Mouse (Mus musculus) urinary bladder, postnatal 14 days (tissue): Measurements from ENCODE around the gene Plcb3.
"Not testable (repeated sequence)": the region's sequence is repeated elsewhere in the genome, so short reads cannot be mapped to it uniquely, and the experiment has no call there.

ENCODE experiments used
- DNase-seq: peaks from one replicate; pipeline ENCODE4 v3.0.0; 2021; ENCODE audit warnings: low spot score

The Plcb3 gene

GRCm38 (mm10) chr19:6919876-6920740 lies 56.2 kb downstream of the Plcb3 start:
- no peak for DNase-seq

- DNase-seq = no peak
Observed at GRCm38 (mm10) chr19:6919431-6919830, 56.8 kb downstream of the Plcb3 start.

GRCm38 (mm10) chr19:6918321-6918720 lies 57.9 kb downstream of the Plcb3 start:
- DNase-seq = no peak

DNA sequence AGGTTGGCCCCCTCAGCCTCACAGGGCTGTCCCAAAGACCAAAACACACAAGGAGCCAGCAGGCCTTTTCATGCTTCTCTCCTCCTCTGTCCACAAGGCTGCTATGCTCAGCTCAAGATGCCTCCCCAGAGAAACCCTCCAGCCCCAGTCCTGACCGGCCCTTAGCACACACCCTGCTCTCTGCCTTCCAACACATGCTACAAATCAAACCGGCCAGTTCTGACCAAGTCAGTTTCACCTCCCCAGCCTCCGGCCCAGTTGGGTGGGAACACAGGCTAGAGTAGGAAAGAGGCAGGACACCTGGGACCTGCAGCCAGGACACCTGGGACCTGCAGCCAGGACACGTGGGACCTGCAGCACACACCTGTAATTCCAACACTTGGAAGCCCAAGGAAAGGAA lies 59.8 kb downstream of the Plcb3 start:
- no peak for DNase-seq

- no peak for DNase-seq
Observed at GRCm38 (mm10) chr19:6915276-6915675, 61.0 kb downstream of the Plcb3 start.

DNA sequence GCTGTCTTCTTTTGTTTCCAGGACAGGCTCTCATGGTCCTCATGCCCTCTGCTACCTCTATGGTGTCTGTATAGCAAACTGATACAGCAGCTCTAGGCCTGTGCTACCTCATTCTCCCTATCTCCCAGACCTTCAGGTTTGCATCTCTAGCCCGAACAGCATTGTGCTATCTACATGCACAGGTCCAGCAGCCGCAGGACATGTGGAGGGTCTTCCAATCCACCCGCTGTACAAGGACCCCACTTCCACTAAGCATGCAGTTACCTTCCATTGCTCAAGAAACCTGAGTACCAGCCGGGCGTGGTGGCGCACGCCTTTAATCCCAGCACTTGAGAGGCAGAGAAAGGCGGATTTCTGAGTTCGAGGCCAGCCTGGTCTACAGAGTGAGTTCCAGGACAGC lies 61.7 kb downstream of the Plcb3 start:
- DNase-seq = no peak

DNA sequence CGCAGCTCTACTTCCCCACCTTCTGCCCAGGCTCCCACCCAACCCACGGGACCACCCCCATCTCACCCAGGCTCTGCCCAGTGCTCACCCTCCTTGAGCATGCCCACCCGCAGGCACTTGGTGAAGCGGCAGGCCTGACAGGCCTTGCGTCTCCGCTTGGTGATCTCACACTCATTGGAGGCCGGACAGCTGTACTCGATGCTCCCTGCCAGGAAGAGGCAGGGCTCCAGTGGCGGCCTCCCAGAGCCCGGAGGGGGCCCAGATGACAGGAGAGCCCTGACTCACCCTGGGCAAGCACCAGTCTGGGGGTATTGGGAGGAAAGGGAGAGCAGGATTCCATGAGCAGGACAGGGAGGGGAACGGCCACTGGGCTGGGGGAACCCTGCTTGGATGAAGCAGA lies 62.3 kb downstream of the Plcb3 start:
- DNase-seq = no peak

DNA sequence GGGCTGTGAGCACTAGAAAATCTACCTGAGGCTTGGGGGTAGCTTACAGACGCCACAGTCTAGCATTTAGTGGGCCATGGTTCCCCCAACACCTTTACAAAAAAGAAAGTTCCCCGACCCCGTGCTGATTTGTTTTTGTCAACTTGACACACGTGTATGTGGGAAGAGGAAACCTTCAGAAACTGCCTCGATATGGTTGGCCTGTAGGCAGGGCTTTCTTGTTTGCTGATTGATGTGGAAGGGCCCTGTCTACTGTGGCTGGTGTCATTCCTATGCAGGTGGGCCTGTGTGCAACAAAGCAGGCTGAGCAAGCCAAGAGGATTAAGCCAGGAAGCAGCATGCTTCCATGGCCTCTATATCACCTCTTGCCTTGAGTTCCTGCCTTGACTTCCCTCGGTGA lies 63.2 kb downstream of the Plcb3 start:
- no peak for DNase-seq

DNA sequence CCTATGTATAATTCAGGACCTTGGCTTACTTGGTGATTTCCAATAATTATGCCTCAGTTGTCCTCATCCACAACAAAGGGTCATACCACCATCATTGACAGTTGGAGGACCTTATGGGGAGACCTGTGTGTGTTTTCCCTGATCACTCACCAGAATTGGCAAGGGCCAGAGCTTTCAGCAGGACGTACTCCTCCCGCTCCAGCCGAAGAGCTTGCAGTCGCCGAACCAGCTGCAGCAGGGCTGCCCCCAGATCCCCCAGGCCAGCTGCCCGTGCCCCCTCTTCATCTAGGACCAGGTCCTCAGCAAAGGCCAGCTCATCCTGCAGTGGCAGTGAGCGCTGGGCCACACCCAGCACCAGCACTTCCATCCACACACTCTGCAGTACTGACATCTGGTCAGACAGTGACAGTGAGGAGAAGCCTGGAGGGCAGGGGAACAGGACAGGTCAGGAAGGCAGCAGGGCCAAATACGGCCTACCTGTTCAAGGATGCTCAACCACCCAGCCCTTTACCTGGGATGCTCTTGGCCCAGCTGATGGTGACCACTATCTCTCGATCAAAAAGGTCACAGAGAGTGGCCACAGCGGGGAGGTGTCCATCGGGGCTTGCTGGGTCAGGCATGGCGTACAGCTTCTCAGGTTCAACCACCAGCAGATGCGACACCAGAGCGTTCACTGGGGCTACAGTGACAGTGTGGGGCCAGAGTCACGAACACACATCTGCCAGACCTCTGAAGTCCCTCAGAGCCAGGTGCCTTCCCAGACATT lies 63.9 kb downstream of the Plcb3 start:
- DNase-seq = no peak

- DNase-seq = no peak
Observed at GRCm38 (mm10) chr19:6911101-6912074, 64.9 kb downstream of the Plcb3 start.

GRCm38 (mm10) chr19:6910306-6910705 lies 66.0 kb downstream of the Plcb3 start:
- not testable (repeated sequence) for DNase-seq

DNA sequence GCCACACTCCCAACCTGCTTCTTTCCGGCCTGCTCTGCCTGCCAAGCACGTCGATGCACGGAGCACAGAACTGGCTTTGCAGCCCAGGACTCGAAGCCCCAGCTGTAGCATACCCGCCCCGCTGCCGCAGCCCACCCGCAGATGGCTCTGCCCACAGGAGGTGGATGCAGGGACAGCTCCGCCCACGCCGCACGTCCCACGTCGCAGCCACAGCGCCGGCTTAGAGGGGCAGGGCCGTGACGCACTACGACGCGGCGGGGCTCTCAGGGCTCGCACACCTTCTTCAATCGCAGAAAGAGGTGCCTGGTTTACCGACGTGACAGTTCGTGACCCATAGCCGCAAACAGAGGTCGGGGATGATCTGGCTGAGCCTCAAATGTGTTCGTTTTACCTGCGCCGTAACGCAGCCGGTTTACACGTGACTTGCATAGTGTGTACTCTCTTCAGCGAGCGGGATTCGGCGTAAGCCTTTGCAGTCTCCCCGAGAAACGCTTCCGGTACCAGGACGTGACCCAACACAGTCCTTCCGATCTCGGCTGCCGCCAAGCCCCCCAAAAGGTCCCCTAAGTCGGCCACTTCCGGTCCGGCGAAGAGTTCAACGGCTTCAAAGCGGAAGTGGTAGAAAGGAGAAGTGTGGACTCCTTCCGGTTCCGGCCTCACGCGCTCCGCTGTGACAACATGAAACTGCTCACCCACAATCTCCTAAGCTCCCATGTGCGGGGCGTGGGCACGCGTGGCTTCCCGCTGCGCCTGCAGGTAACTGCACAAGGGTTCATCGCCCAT lies 66.6 kb downstream of the Plcb3 start, which contains the start of the genes Trmt112 and Prdx5:
Gene Trmt112, plus strand, starts transcription at position 192 of the 783 bp plus-strand sequence.
Gene Prdx5, minus strand, starts transcription at position 600 of the 783 bp plus-strand sequence.
- peak; percentile 94 for DNase-seq

DNA sequence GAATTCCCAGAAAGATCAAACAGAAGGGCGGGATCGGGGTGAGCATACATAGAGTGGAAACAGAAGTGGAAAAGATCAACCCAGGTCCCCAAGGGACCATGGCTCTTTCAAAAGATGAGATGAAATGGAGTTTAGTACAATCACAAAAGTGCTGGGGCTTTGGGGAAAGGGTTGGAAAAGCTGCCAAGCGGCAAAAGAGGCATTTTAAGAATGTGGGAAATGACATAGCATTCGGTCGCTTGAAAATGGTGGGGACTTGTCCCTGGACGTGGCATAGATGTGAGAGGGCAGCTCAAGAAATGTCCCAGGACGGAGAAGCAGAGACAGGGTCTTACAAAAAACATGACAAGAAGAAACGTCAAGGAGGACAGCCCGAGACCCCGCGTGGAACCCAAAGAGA lies 67.2 kb downstream of the Plcb3 start:
- DNase-seq = no peak

- no peak for DNase-seq
Observed at GRCm38 (mm10) chr19:6907811-6908540, 68.3 kb downstream of the Plcb3 start.

- no peak for DNase-seq
Observed at GRCm38 (mm10) chr19:6907094-6907493, 69.2 kb downstream of the Plcb3 start.

DNA sequence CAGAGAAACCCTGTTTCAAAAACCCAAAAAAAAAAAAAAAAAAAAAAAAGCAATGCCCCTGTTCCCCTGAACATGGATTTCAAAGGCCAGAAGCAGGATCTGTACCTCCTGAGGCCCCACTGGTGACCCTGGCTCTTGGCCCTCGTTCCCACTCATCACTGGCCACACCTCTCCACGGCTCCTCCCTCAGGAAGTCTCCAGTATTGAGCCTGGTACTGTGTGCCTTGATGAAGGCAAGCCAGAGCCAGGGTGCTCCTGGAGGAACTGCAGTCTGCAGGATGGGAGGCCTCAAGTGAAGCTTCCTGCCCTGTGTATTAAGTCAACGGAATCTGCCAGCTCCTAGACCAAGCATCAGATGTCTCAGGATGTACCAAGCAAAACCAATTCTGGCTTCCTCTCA lies 70.1 kb downstream of the Plcb3 start:
- DNase-seq = no peak

- DNase-seq = no peak
Observed at GRCm38 (mm10) chr19:6905498-6906159, 70.6 kb downstream of the Plcb3 start.

DNA sequence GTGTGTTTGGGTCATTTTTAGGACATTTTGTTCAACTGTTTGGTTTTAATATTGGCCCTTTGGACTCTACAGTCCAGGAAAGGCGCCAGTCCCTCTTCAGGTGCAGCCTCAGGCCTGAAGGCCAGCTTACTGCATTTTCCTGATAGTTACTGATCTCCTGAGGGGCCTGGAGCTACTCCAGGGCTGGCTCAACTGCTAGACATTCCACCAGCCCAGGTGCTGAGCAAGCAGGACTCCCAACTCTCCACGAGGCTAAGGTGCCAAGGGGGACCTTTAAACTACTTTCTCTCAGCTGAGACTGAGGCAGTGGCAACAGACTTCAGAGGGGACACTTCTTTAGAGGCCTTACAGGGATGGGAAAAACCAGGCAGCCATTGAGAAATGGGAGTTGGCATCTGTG lies 71.4 kb downstream of the Plcb3 start:
- DNase-seq = no peak

GRCm38 (mm10) chr19:6903031-6903430 lies 73.2 kb downstream of the Plcb3 start:
- DNase-seq = no peak
